Mouse (Mus musculus): ENCODE measurements at regions not wholly inside any gene's neighbourhood (a gene's known extent, or its start where the extent isn't known, plus 50 kb on each side); places are given as distances from the start of the nearest gene placed in this dataset.
"Not testable (repeated sequence)": the region's sequence is repeated elsewhere in the genome, so short reads cannot be mapped to it uniquely, and the experiment has no call there.

DNA sequence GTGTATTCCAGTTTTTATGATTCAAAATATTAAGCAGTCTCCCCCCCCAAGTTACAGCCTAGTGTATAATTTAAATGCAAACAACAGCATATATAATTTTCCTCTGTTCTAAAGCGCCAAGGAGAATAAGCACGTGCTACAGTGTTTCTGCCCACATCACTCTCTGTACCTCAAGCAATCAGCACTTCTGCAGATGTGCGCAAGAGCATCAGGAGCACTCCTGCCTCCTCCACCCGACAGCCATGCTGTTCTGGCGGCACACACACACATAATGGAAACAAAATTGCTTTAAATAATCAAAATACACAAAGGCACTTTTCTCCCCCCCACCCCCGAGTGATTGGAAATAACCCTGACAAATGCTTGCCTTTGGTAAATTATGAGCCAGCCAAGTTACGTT lies 78.5 kb upstream of the Adgrl2 start:
- WGBS, result 78% methylated on average over 7 of the region's 7 CpGs
- no peaks in the 10 kb centered on the region for H3K9me3 ChIP-seq (ENCODE audit: control insufficient read depth, low read length)
- no peak overlapping the region for H3K27ac ChIP-seq (ENCODE audit: low read depth, low read length)

GRCm38 (mm10) chr3:149067758-149068157 lies 77.4 kb upstream of the Adgrl2 start:
- Histone ChIP-seq H3K4me1 (replicated peaks; ENCODE audit: control insufficient read depth, insufficient read depth, low read length) (no peaks in the 10 kb centered on the region), H3K4me3 (ENCODE audit: low read depth, low read length) (no peak overlapping the region), H3K36me3 (ENCODE audit: control insufficient read depth, insufficient read depth, low read length) (no peaks in the 10 kb centered on the region), H3K27me3 (replicated peaks; ENCODE audit: control insufficient read depth, insufficient read depth, low read length) (no peaks in the 10 kb centered on the region), H3K9ac (ENCODE audit: low read depth, low read length) (no peak overlapping the region), H3K4me2 (no peak overlapping the region), H3K9me3 (ENCODE audit: control insufficient read depth, low read length) (no peaks in the 10 kb centered on the region), H3K27ac (ENCODE audit: low read depth, low read length) (no peak overlapping the region)
- 77% methylated on average over 7 of the region's 7 CpGs for WGBS
- no peak for ATAC-seq (replicated peaks; ENCODE audit: low FRiP score)
- no peak for DNase-seq (ENCODE audit: low spot score)

More for the DNA sequence above, 78.5 kb upstream of the Adgrl2 start:
- H3K36me3 ChIP-seq (ENCODE audit: control insufficient read depth, insufficient read depth, low read length), result no peaks in the 10 kb centered on the region
- ATAC-seq (replicated peaks; ENCODE audit: low FRiP score) (no peak), DNase-seq (ENCODE audit: low spot score) (no peak)
- no peak overlapping the region for H3K9ac ChIP-seq (ENCODE audit: low read depth, low read length)
- H3K27me3 ChIP-seq (replicated peaks; ENCODE audit: control insufficient read depth, insufficient read depth, low read length), result no peaks in the 10 kb centered on the region
- no peak overlapping the region for H3K4me2 ChIP-seq
- no peak overlapping the region for H3K4me3 ChIP-seq (ENCODE audit: low read depth, low read length)
- no peaks in the 10 kb centered on the region for H3K4me1 ChIP-seq (replicated peaks; ENCODE audit: control insufficient read depth, insufficient read depth, low read length)

DNA sequence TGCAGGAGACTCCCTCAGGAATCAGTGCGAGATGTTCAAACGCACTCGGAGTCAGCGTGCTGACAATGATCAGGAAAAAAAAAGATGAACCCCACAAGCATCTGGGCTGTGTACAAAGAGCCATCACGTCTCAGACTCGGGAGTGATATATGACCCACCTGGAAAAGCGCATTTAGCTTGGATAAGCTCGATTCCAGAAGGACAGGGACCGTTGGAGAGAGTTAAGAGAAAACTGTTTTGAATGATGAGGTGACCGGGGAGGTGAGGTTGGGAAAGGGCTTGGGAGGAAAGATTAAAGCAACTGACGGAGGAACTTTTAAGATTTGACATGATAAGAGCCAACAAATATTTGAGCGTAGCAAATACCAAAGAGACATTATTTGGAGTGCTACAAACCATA lies 64.7 kb upstream of the Adgrl2 start:
- ATAC-seq (replicated peaks; ENCODE audit: low FRiP score) (no peak), DNase-seq (ENCODE audit: low spot score) (no peak)
- Histone ChIP-seq H3K27me3 (replicated peaks; ENCODE audit: control insufficient read depth, insufficient read depth, low read length) (no peaks in the 10 kb centered on the region), H3K9ac (ENCODE audit: low read depth, low read length) (no peak overlapping the region), H3K9me3 (ENCODE audit: control insufficient read depth, low read length) (no peaks in the 10 kb centered on the region), H3K27ac (ENCODE audit: low read depth, low read length) (no peak overlapping the region), H3K36me3 (ENCODE audit: control insufficient read depth, insufficient read depth, low read length) (no peaks in the 10 kb centered on the region), H3K4me3 (ENCODE audit: low read depth, low read length) (no peak overlapping the region), H3K4me2 (no peak overlapping the region), H3K4me1 (replicated peaks; ENCODE audit: control insufficient read depth, insufficient read depth, low read length) (no peaks in the 10 kb centered on the region)
- 49% methylated on average over 12 of the region's 12 CpGs for WGBS

DNA sequence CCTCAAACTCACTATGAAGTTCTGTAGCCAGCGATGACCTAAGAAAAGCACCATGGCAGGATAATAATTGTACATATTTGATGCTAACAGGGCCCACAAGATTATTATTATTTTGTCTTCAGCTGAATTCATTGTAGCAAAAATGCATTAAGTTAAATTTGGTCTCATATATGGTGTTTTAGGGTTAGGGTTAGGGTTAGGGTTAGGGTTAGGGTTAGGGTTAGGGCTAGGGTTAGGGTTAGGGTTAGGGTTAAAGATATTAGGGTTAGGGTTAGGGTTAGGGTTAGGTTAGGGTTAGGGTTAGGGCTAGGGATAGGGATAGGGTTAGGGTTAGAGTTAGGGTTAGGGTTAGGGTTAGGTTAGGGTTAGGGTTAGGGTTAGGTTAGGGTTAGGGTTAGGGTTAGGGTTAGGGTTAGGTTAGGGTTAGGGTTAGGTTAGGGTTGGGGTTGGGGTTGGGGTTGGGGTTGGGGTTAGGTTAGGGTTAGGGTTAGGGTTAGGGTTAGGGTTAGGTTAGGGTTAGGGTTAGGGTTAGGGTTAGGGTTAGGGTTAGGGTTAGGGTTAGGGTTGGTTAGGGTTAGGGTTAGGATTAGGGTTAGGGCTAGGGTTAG lies 62.0 kb upstream of the Adgrl2 start:
- H3K36me3 ChIP-seq (ENCODE audit: control insufficient read depth, insufficient read depth, low read length); DNase-seq (ENCODE audit: low spot score); H3K4me2 ChIP-seq; H3K27ac ChIP-seq (ENCODE audit: low read depth, low read length); H3K4me3 ChIP-seq (ENCODE audit: low read depth, low read length); H3K9me3 ChIP-seq (ENCODE audit: control insufficient read depth, low read length); H3K27me3 ChIP-seq (replicated peaks; ENCODE audit: control insufficient read depth, insufficient read depth, low read length); H3K9ac ChIP-seq (ENCODE audit: low read depth, low read length); H3K4me1 ChIP-seq (replicated peaks; ENCODE audit: control insufficient read depth, insufficient read depth, low read length): not testable (repeated sequence)
- 91% methylated on average over 1 of the region's 1 CpGs for WGBS
- 0 out of 2 replicates have a peak, but pooled peaks have one; percentile 23 for ATAC-seq (replicated peaks; ENCODE audit: low FRiP score)

DNA sequence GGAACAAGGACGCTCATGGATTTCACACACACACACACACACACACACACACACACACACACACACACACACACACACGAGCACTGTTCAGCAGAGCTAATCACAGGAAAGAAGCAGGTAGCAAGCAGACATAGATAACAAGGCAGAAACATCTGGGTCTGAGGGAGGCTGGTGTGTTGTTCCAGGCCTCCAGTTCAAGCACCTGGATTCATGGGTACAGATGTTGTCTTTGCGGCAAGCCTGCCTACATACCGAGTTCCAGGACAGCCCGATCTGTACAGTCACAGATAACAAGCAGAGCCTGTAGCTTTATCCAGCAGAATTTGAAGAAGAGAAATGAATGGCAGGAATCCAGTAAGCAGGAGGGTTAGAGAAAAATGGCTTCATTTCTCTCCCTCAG lies 55.0 kb upstream of the Adgrl2 start:
- 57% methylated on average over 5 of the region's 5 CpGs for WGBS
- Histone ChIP-seq H3K4me1 (replicated peaks; ENCODE audit: control insufficient read depth, insufficient read depth, low read length) (no peaks in the 10 kb centered on the region), H3K4me3 (ENCODE audit: low read depth, low read length) (no peak overlapping the region), H3K4me2 (no peak overlapping the region), H3K9ac (ENCODE audit: low read depth, low read length) (no peak overlapping the region), H3K27me3 (replicated peaks; ENCODE audit: control insufficient read depth, insufficient read depth, low read length) (no peaks in the 10 kb centered on the region), H3K9me3 (ENCODE audit: control insufficient read depth, low read length) (no peaks in the 10 kb centered on the region), H3K27ac (ENCODE audit: low read depth, low read length) (no peak overlapping the region), H3K36me3 (ENCODE audit: control insufficient read depth, insufficient read depth, low read length) (no peaks in the 10 kb centered on the region)
- ATAC-seq (replicated peaks; ENCODE audit: low FRiP score) (no peak), DNase-seq (ENCODE audit: low spot score) (no peak)

GRCm38 (mm10) chr3:149043901-149044300 lies 53.5 kb upstream of the Adgrl2 start:
- Histone ChIP-seq H3K4me3 (ENCODE audit: low read depth, low read length) (no peak overlapping the region), H3K9ac (ENCODE audit: low read depth, low read length) (no peak overlapping the region), H3K27me3 (replicated peaks; ENCODE audit: control insufficient read depth, insufficient read depth, low read length) (no peaks in the 10 kb centered on the region), H3K27ac (ENCODE audit: low read depth, low read length) (no peak overlapping the region), H3K4me1 (replicated peaks; ENCODE audit: control insufficient read depth, insufficient read depth, low read length) (no peaks in the 10 kb centered on the region), H3K9me3 (ENCODE audit: control insufficient read depth, low read length) (no peaks in the 10 kb centered on the region), H3K36me3 (ENCODE audit: control insufficient read depth, insufficient read depth, low read length) (no peaks in the 10 kb centered on the region), H3K4me2 (no peak overlapping the region)
- ATAC-seq (replicated peaks; ENCODE audit: low FRiP score) (no peak), DNase-seq (ENCODE audit: low spot score) (no peak)
- WGBS, result 88% methylated on average over 4 of the region's 4 CpGs

DNA sequence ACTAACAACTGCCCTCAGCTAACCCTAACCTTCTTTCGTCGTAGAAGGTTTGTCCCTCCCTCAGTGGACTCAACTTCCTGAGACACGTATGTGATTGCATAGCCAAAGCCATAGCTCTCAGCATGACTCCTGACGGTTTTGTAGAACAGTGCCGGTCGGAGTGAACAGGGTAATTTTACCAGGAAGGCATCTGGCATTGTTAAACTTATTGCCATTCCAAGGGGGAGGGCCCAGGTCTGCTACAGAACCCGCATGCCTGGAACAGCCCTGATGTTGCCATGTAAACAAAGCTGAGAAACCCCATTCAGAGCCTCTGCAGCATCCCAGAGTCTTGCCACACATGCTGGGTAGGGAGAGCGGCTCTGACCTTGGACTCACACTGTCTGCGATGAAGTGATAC lies 52.2 kb upstream of the Adgrl2 start:
- no peak overlapping the region for H3K4me3 ChIP-seq (ENCODE audit: low read depth, low read length)
- no peaks in the 10 kb centered on the region for H3K9me3 ChIP-seq (ENCODE audit: control insufficient read depth, low read length)
- H3K27me3 ChIP-seq (replicated peaks; ENCODE audit: control insufficient read depth, insufficient read depth, low read length), result no peaks in the 10 kb centered on the region
- no peaks in the 10 kb centered on the region for H3K36me3 ChIP-seq (ENCODE audit: control insufficient read depth, insufficient read depth, low read length)
- no peak overlapping the region for H3K27ac ChIP-seq (ENCODE audit: low read depth, low read length)
- ATAC-seq (replicated peaks; ENCODE audit: low FRiP score) (no peak), DNase-seq (ENCODE audit: low spot score) (no peak)
- no peak overlapping the region for H3K4me2 ChIP-seq
- no peaks in the 10 kb centered on the region for H3K4me1 ChIP-seq (replicated peaks; ENCODE audit: control insufficient read depth, insufficient read depth, low read length)
- no peak overlapping the region for H3K9ac ChIP-seq (ENCODE audit: low read depth, low read length)
- WGBS, result 65% methylated on average over 9 of the region's 9 CpGs

GRCm38 (mm10) chr3:149041188-149041587 lies 50.8 kb upstream of the Adgrl2 start:
- H3K9ac ChIP-seq (ENCODE audit: low read depth, low read length), result no peak overlapping the region
- no peaks in the 10 kb centered on the region for H3K4me1 ChIP-seq (replicated peaks; ENCODE audit: control insufficient read depth, insufficient read depth, low read length)
- H3K9me3 ChIP-seq (ENCODE audit: control insufficient read depth, low read length), result no peaks in the 10 kb centered on the region
- H3K36me3 ChIP-seq (ENCODE audit: control insufficient read depth, insufficient read depth, low read length), result no peaks in the 10 kb centered on the region
- ATAC-seq (replicated peaks; ENCODE audit: low FRiP score), result no peak
- no peak overlapping the region for H3K4me3 ChIP-seq (ENCODE audit: low read depth, low read length)
- H3K27ac ChIP-seq (ENCODE audit: low read depth, low read length), result no peak overlapping the region
- 48% methylated on average over 3 of the region's 3 CpGs for WGBS
- no peaks in the 10 kb centered on the region for H3K27me3 ChIP-seq (replicated peaks; ENCODE audit: control insufficient read depth, insufficient read depth, low read length)
- no peak overlapping the region for H3K4me2 ChIP-seq
- DNase-seq (ENCODE audit: low spot score), result no peak
